Mouse (Mus musculus): ENCODE measurements at regions not wholly inside any gene's neighbourhood (a gene's known extent, or its start where the extent isn't known, plus 50 kb on each side); places are given as distances from the start of the nearest gene placed in this dataset.

- no peak overlapping the region for H3K27ac ChIP-seq
- no peaks in the 10 kb centered on the region for H3K27me3 ChIP-seq (ENCODE audit: control insufficient read depth, insufficient read depth, low read length)
- ATAC-seq (ENCODE audit: low FRiP score) (no peak), DNase-seq (ENCODE audit: low spot score) (no peak)
- no peaks in the 10 kb centered on the region for H3K4me1 ChIP-seq (replicated peaks; ENCODE audit: control insufficient read depth, insufficient read depth, low read length)
- H3K9ac ChIP-seq: no peak overlapping the region
- H3K36me3 ChIP-seq (replicated peaks; ENCODE audit: control insufficient read depth, insufficient read depth): no peaks in the 10 kb centered on the region
- no peaks in the 10 kb centered on the region for H3K9me3 ChIP-seq (ENCODE audit: control insufficient read depth, low read length)
- WGBS: 91% methylated on average over 4 of the region's 4 CpGs
- no peak overlapping the region for H3K4me2 ChIP-seq (replicated peaks)
- H3K4me3 ChIP-seq (replicated peaks; ENCODE audit: low read length): no peak overlapping the region
These were observed 234.2 kb upstream of the Erbb4 start for GRCm38 (mm10) chr1:69342100-69342499.

DNA sequence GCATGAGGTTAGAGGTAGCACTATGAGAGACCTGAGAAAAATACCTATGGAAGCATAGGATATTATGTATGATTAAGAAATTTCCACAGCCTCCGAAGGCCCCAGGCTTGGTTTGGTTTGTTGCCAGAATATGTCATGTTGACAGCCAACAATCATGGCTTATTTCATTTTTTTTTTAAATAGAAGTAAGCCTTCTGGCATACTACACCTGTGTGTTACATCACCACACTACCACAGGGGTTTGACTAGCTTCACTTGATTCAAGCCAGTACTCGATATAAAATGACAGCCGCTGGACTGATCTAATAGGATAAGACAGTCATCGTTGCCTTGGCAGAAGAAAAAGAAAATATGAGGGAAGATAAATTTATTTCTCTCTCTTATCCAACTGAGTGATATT lies 232.6 kb upstream of the Erbb4 start:
- H3K27me3 ChIP-seq (ENCODE audit: control insufficient read depth, insufficient read depth, low read length): no peaks in the 10 kb centered on the region
- H3K36me3 ChIP-seq (replicated peaks; ENCODE audit: control insufficient read depth, insufficient read depth): no peaks in the 10 kb centered on the region
- no peak overlapping the region for H3K4me2 ChIP-seq (replicated peaks)
- DNase-seq (ENCODE audit: low spot score) (no peak), ATAC-seq (ENCODE audit: low FRiP score) (no peak)
- H3K9me3 ChIP-seq (ENCODE audit: control insufficient read depth, low read length): no peaks in the 10 kb centered on the region
- no peak overlapping the region for H3K9ac ChIP-seq
- 95% methylated on average over 4 of the region's 4 CpGs for WGBS
- no peaks in the 10 kb centered on the region for H3K4me1 ChIP-seq (replicated peaks; ENCODE audit: control insufficient read depth, insufficient read depth, low read length)
- H3K4me3 ChIP-seq (replicated peaks; ENCODE audit: low read length): no peak overlapping the region
- no peak overlapping the region for H3K27ac ChIP-seq

DNA sequence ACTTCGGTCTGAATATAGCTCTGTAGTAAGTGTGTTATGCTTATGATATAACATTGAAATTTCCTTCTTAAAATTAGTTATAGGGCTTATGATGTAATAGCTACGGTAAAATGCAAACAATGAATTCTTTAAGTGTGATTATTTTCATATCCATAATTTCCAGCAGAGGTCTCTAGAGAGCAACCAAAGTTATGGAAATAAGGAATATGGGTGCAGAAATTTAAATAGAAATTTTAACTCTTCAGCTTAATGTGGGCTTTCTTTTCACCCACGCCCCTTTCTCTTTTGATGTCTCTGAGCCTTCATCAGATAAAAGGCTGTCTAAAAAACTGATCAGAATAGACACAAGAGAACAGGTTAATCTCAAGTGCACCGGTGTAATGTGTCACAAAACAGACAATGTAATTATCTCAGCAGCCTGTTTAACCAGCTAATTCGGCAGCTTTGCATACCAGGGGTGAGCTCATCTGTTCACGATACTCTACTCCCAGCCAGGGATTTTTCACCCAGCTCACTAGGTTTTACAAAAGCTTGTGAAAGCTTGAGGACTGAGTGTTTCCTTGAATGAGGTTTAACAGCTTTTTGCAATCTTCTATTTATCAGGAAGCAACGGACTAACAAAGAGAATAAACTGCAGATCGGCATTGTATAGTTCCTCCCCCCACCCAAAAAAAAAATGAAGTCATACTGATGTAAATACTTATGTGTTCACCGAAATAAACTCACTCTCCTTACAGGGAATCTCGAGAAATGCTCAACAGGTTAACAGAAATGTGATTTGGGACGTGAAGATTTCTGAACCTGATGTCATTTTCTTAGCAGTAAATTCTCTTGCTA lies 223.8 kb upstream of the Erbb4 start:
- Histone ChIP-seq H3K9me3 (ENCODE audit: control insufficient read depth, low read length) (no peaks in the 10 kb centered on the region), H3K27ac (no peak overlapping the region), H3K36me3 (replicated peaks; ENCODE audit: control insufficient read depth, insufficient read depth) (no peaks in the 10 kb centered on the region), H3K4me1 (replicated peaks; ENCODE audit: control insufficient read depth, insufficient read depth, low read length) (0 out of 2 replicates have a peak, but pooled peaks cover 3% of the 10 kb centered on the region), H3K9ac (no peak overlapping the region), H3K4me3 (replicated peaks; ENCODE audit: low read length) (no peak overlapping the region), H3K4me2 (replicated peaks) (peak overlapping the region; percentile 19), H3K27me3 (ENCODE audit: control insufficient read depth, insufficient read depth, low read length) (no peaks in the 10 kb centered on the region)
- ATAC-seq (ENCODE audit: low FRiP score) (no peak), DNase-seq (ENCODE audit: low spot score) (peak; percentile 75)
- 50% methylated on average over 11 of the region's 11 CpGs for WGBS

DNA sequence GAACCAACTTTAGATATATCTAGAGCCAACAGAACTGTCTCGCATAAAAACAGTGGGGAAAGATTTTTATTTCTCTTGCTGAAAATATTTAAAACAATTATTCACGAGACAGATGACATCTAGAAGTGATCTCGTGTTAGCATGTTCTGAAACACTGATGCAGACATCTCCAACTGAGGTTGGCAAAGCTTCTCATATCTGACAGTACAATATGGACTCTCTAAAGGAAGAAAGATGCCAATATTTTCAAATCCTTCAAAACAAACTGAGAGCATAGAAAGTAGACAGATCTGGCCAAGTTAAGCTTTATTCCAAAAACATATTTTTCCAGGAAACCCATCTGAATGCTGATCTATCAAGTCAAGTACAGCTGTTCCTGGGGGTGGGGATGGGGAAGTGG lies 221.5 kb upstream of the Erbb4 start:
- ATAC-seq (ENCODE audit: low FRiP score) (no peak), DNase-seq (ENCODE audit: low spot score) (no peak)
- H3K36me3 ChIP-seq (replicated peaks; ENCODE audit: control insufficient read depth, insufficient read depth): no peaks in the 10 kb centered on the region
- 0 out of 2 replicates have a peak, but pooled peaks cover 3% of the 10 kb centered on the region for H3K4me1 ChIP-seq (replicated peaks; ENCODE audit: control insufficient read depth, insufficient read depth, low read length)
- H3K9me3 ChIP-seq (ENCODE audit: control insufficient read depth, low read length): no peaks in the 10 kb centered on the region
- no peak overlapping the region for H3K9ac ChIP-seq
- H3K4me2 ChIP-seq (replicated peaks): no peak overlapping the region
- H3K27ac ChIP-seq: no peak overlapping the region
- 81% methylated on average over 3 of the region's 3 CpGs for WGBS
- no peaks in the 10 kb centered on the region for H3K27me3 ChIP-seq (ENCODE audit: control insufficient read depth, insufficient read depth, low read length)
- H3K4me3 ChIP-seq (replicated peaks; ENCODE audit: low read length): no peak overlapping the region

- H3K4me2 ChIP-seq (replicated peaks): no peak overlapping the region
- H3K4me1 ChIP-seq (replicated peaks; ENCODE audit: control insufficient read depth, insufficient read depth, low read length): 0 out of 2 replicates have a peak, but pooled peaks cover 3% of the 10 kb centered on the region
- H3K9ac ChIP-seq: no peak overlapping the region
- ATAC-seq (ENCODE audit: low FRiP score) (no peak), DNase-seq (ENCODE audit: low spot score) (no peak)
- WGBS: 92% methylated on average over 8 of the region's 8 CpGs
- no peaks in the 10 kb centered on the region for H3K9me3 ChIP-seq (ENCODE audit: control insufficient read depth, low read length)
- no peaks in the 10 kb centered on the region for H3K27me3 ChIP-seq (ENCODE audit: control insufficient read depth, insufficient read depth, low read length)
- no peak overlapping the region for H3K4me3 ChIP-seq (replicated peaks; ENCODE audit: low read length)
- H3K36me3 ChIP-seq (replicated peaks; ENCODE audit: control insufficient read depth, insufficient read depth): no peaks in the 10 kb centered on the region
- H3K27ac ChIP-seq: no peak overlapping the region
These were observed 218.9 kb upstream of the Erbb4 start for GRCm38 (mm10) chr1:69326711-69327110.

DNA sequence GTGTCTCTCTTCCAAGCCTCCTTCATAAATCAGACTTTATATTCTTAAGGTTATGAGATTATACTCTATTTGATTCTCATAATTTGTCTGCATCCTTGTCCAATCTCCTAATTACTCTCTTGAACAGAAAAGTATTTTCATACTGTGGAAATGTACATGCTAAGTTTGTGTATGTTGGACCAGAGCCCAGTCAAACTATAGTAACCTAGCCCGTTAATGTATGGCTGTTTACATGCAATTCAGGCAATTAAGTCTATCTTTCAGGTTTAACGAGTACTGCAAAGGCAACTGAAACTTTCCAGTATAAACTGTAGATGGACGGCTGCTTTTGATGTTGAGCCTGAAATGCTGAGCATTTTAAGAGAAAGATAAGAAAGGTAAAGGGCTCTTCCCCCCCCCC lies 211.7 kb upstream of the Erbb4 start:
- H3K9me3 ChIP-seq (ENCODE audit: control insufficient read depth, low read length): 0 out of 2 replicates have a peak, but pooled peaks cover 2% of the 10 kb centered on the region
- H3K4me3 ChIP-seq (replicated peaks; ENCODE audit: low read length): no peak overlapping the region
- H3K4me1 ChIP-seq (replicated peaks; ENCODE audit: control insufficient read depth, insufficient read depth, low read length): no peaks in the 10 kb centered on the region
- no peaks in the 10 kb centered on the region for H3K36me3 ChIP-seq (replicated peaks; ENCODE audit: control insufficient read depth, insufficient read depth)
- no peaks in the 10 kb centered on the region for H3K27me3 ChIP-seq (ENCODE audit: control insufficient read depth, insufficient read depth, low read length)
- no peak overlapping the region for H3K9ac ChIP-seq
- H3K27ac ChIP-seq: no peak overlapping the region
- no peak overlapping the region for H3K4me2 ChIP-seq (replicated peaks)
- WGBS: 85% methylated on average over 3 of the region's 3 CpGs
- no peak for DNase-seq (ENCODE audit: low spot score)
- no peak for ATAC-seq (ENCODE audit: low FRiP score)

GRCm38 (mm10) chr1:69296816-69297215 lies 189.0 kb upstream of the Erbb4 start:
- Histone ChIP-seq H3K4me2 (replicated peaks) (no peak overlapping the region), H3K27me3 (ENCODE audit: control insufficient read depth, insufficient read depth, low read length) (no peaks in the 10 kb centered on the region), H3K4me3 (replicated peaks; ENCODE audit: low read length) (no peak overlapping the region), H3K4me1 (replicated peaks; ENCODE audit: control insufficient read depth, insufficient read depth, low read length) (no peaks in the 10 kb centered on the region), H3K9me3 (ENCODE audit: control insufficient read depth, low read length) (no peaks in the 10 kb centered on the region), H3K27ac (no peak overlapping the region), H3K36me3 (replicated peaks; ENCODE audit: control insufficient read depth, insufficient read depth) (no peaks in the 10 kb centered on the region), H3K9ac (no peak overlapping the region)
- WGBS: 79% methylated on average over 3 of the region's 3 CpGs
- ATAC-seq (ENCODE audit: low FRiP score) (no peak), DNase-seq (ENCODE audit: low spot score) (no peak)

DNA sequence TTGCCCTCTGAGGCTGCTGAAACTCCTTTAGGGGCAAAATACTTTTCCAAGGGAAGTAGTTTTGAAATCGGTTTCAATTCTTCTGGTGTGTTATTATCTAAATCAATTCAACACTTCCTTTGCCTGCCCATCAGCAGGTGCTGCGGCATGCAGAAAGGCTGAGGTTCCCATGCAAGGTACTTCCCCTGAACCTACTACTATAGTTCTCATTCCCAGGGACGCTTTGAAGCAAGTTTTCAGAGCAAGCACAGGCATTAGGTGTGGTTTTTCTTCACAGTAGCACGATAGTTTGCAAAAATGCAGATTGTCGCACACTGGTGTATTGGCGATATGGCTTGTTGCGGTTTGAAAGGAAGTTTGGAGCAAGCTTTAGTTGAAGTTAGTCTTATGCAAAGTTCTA lies 183.5 kb upstream of the Erbb4 start:
- Histone ChIP-seq H3K36me3 (replicated peaks; ENCODE audit: control insufficient read depth, insufficient read depth) (no peaks in the 10 kb centered on the region), H3K4me2 (replicated peaks) (no peak overlapping the region), H3K4me3 (replicated peaks; ENCODE audit: low read length) (no peak overlapping the region), H3K27ac (no peak overlapping the region), H3K9me3 (ENCODE audit: control insufficient read depth, low read length) (no peaks in the 10 kb centered on the region), H3K27me3 (ENCODE audit: control insufficient read depth, insufficient read depth, low read length) (no peaks in the 10 kb centered on the region), H3K4me1 (replicated peaks; ENCODE audit: control insufficient read depth, insufficient read depth, low read length) (no peaks in the 10 kb centered on the region), H3K9ac (no peak overlapping the region)
- DNase-seq (ENCODE audit: low spot score) (no peak), ATAC-seq (ENCODE audit: low FRiP score) (no peak)
- 89% methylated on average over 7 of the region's 7 CpGs for WGBS

DNA sequence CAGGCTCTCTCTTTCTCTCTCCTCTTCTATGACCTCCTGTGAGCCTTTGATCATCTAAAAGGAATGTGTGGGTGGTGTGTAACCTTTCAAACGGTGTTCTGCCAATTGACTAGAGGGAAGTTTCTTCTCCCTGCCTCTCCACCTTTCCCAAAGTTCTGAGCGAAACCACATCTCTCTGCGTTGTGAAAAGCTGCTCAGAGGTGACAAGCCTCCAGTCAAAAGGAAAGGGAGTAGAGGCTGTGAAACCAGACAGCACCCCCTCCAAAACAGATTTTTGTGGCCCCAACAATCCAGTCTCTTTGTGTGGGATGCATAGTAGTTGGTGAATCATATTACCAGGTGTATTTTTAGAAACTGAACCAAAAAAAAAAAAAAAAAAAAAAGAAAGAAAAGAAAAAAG lies 178.5 kb upstream of the Erbb4 start:
- Histone ChIP-seq H3K4me2 (replicated peaks) (no peak overlapping the region), H3K9me3 (ENCODE audit: control insufficient read depth, low read length) (no peaks in the 10 kb centered on the region), H3K27me3 (ENCODE audit: control insufficient read depth, insufficient read depth, low read length) (no peaks in the 10 kb centered on the region), H3K4me1 (replicated peaks; ENCODE audit: control insufficient read depth, insufficient read depth, low read length) (no peaks in the 10 kb centered on the region), H3K27ac (no peak overlapping the region), H3K9ac (no peak overlapping the region), H3K4me3 (replicated peaks; ENCODE audit: low read length) (no peak overlapping the region), H3K36me3 (replicated peaks; ENCODE audit: control insufficient read depth, insufficient read depth) (no peaks in the 10 kb centered on the region)
- ATAC-seq (ENCODE audit: low FRiP score) (no peak), DNase-seq (ENCODE audit: low spot score) (no peak)
- 55% methylated on average over 3 of the region's 3 CpGs for WGBS

DNA sequence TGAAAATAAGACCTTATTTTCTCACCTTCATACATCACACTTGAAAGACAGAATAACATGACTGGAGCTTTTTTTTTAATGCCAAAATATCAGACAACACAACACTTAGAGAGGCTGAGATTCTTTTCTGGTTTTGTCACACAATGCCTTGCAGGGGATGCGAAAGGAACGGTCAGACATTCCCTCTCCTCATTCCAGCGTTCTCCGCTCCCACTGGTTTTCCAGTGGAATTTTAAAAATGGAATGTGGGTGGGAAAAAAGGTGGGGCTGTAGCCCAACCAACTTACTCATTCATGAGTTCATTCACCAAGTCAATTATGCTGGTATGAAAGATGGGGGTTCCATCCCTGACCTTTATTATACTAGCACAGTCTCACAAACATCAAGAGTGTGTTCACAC lies 169.6 kb upstream of the Erbb4 start:
- H3K4me2 ChIP-seq (replicated peaks): no peak overlapping the region
- H3K27ac ChIP-seq: no peak overlapping the region
- H3K4me3 ChIP-seq (replicated peaks; ENCODE audit: low read length): no peak overlapping the region
- no peaks in the 10 kb centered on the region for H3K4me1 ChIP-seq (replicated peaks; ENCODE audit: control insufficient read depth, insufficient read depth, low read length)
- no peaks in the 10 kb centered on the region for H3K36me3 ChIP-seq (replicated peaks; ENCODE audit: control insufficient read depth, insufficient read depth)
- 83% methylated on average over 4 of the region's 4 CpGs for whole genome bisulfite sequencing
- no peak for ATAC-seq (ENCODE audit: low FRiP score)
- no peaks in the 10 kb centered on the region for H3K27me3 ChIP-seq (ENCODE audit: control insufficient read depth, insufficient read depth, low read length)
- no peaks in the 10 kb centered on the region for H3K9me3 ChIP-seq (ENCODE audit: control insufficient read depth, low read length)
- no peak for DNase-seq (ENCODE audit: low spot score)
- H3K9ac ChIP-seq: no peak overlapping the region

Measured in hindbrain, embryonic 14.5 days (tissue).